Mouse (Mus musculus): ENCODE results near the gene Kdf1.

Gene Kdf1

DNA sequence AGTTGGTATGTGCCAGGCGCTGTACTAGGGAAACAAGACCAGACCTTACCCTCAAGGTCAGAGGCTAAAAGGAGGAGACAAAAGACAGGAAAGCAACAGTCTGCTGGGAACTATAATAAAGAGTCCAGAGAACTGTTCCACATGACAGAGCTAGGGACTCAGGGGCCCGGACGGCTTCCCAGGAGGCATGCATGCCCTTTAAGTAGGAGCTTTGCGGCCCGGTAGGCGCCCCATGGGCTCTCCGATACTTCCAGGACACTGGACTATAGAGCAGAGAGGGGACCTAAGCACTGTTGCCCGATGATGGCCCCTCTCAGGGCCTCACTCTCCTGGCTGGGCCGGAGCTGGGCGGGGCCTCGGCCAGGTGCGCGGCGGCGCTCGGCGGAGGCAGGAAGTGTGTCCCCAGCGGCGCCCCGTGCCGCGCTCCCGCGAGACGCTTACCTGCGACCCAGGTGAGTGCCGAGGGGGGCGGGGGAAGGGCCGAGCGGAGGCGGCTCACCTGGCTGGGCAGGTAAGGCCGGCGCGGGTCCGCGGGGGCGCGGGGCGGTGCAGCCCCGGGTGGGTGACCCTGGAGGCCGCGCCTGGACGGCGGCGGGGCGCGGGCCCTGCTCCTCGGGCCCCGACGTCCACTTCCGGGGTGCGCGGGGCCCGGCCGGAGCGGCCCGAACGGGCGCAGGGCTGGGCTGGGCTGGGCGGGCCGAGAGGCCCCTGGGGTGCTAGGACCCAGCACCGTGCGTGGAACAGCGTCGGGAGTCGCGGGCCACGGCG is at the start of gene Kdf1:
Kdf1 (plus strand) TSS at position 363 of the 768 bp plus-strand sequence.
- DNase-seq (ENCODE audit: low spot score in 2 of 2), result no peak

DNA sequence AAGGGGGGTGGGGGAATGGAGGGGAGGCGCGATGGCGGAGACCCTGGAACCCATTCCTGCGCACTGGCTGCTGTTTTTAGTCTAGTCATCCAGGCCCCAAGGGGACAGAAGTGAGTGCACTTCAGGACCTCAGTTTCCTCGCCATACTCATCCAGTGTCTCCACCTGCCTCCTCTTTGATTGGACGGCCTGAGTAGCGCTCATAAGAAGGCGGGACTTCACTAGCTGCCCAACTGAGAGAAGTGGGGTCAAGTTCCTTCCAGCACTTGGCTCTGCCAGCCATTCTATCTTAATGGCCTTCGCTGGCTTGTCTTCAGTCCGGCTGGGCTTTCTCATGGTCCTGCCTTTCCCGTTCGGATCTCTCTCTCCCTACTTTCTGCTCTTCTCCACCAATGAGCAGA is 49.6 kb upstream of the Kdf1 start:
- no peak for DNase-seq (ENCODE audit: low spot score in 2 of 2)

DNA sequence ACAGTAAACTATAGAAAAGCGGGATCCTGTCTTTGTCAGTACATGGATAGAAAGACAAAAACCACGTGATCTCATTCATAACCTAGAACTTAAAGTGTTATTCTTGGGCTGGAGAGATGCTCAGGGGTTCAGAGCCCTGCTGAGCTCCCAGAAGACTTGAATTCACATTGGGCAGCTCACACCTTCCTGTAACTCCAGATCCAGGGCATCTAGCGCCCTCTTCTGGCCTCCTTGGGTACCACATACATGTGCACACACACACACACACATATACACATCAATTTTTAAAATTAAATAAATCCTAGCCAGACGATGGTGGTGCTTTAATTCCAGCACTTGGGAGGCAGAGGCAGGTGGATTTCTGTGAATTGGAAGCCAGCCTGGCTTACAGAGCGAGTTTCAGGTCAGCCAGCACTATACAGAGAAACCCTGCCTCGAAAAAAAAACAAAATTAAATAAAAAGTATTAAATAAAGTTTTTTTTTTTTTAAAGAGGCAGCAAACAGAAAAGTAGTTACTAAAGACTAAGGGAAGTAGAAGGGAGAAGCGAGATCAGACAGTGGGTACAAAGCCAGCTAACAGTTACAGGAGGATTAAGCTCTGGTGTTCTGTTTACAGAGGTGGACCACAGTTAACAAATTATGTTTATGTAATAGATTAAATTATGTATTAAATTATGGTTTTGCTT is 47.5 kb upstream of the Kdf1 start:
- DNase-seq (ENCODE audit: low spot score in 2 of 2), result no peak

DNA sequence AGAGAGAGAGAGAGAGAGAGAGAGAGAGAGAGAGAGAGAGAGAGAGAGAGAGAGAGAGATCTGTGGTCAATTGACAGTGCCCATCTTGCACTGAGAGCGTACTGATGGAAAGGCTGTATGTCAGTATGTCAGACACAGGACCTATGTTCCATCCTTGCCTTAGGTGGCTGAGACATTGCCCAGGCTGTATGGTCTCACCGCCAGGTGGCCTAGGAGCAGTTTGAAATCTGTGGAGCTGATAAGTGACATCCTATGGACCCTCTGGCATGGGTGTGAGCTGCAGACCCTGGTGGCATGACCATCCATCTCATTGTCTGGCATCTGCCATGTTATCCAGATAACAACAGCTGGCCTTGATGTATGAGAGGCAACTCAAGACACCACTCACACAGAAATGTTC is 44.9 kb upstream of the Kdf1 start:
- no peak for DNase-seq (ENCODE audit: low spot score in 2 of 2)

DNA sequence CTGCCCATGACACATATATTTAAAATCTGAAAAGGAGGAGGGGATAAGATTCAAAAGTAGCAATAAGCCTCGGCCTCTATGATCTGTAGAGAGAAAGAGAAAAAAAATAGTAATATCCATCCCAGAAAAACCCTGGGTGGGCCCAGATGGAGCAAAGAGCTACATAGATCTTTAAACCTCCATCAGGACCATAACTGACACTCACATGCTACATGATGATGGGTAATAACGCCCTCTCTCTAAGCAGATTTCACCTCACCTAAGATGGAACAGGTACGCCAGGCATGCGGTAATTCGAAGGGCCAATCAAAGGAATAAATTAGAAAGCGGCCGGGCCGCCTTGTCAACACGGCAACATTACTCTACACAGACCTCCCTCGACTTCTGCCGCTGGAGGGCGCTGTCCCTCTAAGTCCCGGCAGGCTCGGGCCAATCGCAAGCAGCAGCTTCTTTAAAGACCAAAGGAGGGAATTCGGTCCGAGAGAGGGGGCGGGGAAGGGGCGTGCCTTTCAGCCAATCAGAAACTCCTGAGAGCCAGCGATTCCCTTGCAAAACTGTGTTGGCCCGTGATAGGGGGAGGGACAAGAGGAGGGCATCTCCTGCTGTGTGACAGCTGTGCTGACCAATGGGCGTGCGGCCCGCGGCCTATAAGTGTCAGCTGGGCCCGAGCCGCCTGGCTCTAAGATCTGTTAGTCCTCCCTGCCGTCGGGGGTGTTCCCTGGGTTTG is 39.1 kb upstream of the Kdf1 start, which contains the start of gene Tent5b:
Tent5b (plus strand) TSS at position 675 of the 727 bp plus-strand sequence.
- DNase-seq (ENCODE audit: low spot score in 2 of 2), result peak; percentile 92 to 95

DNA sequence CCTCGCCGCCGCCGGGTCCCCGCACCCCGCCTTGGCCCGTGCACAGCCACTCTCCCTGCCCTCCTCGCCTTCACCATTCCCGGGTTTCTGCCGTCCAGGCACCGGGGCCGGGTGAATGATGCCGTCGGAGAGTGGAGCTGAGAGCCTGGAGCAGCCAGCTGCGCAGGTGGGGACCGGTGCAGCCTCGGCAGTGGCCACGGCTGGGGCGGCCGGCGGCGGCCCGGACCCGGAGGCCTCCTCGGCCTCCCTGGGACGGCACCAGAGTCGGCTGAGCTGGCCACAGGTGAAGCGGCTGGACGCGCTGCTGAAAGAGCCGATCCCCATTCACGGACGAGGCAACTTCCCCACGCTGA is 38.6 kb upstream of the Kdf1 start:
- no peak for DNase-seq (ENCODE audit: low spot score in 2 of 2)

DNA sequence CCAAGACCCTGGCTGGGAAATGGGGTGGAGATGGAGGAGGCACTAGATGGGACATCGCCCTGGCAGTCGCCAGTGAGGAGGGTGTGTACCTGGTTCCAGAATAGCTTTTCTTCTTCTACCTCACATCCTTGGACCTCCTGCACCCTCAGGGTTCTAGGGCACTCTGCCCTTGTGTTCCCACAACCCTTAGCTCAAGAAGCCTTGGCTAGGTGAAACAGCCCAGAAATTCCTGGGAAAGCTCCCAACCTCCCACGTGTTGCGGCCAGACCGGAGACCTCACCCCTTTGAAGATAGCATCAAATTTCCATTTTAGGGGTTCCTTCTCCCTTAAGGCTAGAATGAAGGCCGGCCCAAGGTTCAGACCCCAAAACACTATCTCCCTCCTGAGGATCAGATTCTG is 38.0 kb upstream of the Kdf1 start:
- DNase-seq (ENCODE audit: low spot score in 2 of 2), result no peak

DNA sequence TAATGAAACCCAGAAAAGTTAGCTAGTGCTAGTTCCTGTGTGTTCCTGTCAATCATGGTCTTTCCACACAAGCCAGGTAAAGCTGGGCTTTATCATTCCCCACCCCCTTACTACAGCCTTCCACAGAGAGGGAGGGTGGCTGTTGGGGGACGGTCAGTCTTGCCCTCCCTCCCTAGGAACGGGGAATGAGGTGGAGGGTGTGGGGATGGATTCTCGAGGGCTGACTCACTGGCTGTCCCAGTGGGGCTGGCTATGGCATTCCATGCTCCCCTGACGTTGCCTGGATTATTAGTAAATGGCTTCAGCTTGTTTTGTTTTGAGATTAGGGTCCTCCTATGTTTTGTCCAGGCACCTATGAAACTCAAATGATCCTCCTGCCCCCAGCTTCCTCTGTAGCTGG is 37.3 kb upstream of the Kdf1 start:
- DNase-seq (ENCODE audit: low spot score in 2 of 2), result no peak

DNA sequence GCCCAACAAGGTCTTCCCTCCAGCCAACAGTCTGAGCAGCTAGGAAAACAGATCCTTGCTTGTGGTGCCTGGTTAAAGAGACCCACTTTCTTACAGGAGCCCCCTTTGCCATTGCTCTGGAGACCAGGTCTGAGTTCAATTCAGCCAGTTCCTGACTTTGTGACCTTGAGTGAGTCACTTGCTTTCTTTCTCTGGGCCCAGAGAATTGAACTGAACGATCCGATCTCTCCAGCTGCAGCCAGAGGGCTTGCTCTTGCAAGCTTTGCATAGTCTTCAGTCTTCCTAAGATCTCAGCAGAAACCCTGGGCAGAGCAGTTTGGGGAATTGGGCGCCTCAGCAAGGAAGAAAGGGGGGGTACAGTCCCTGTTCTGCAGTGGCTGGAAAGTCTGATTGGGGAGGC is 36.3 kb upstream of the Kdf1 start:
- no peak for DNase-seq (ENCODE audit: low spot score in 2 of 2)

DNA sequence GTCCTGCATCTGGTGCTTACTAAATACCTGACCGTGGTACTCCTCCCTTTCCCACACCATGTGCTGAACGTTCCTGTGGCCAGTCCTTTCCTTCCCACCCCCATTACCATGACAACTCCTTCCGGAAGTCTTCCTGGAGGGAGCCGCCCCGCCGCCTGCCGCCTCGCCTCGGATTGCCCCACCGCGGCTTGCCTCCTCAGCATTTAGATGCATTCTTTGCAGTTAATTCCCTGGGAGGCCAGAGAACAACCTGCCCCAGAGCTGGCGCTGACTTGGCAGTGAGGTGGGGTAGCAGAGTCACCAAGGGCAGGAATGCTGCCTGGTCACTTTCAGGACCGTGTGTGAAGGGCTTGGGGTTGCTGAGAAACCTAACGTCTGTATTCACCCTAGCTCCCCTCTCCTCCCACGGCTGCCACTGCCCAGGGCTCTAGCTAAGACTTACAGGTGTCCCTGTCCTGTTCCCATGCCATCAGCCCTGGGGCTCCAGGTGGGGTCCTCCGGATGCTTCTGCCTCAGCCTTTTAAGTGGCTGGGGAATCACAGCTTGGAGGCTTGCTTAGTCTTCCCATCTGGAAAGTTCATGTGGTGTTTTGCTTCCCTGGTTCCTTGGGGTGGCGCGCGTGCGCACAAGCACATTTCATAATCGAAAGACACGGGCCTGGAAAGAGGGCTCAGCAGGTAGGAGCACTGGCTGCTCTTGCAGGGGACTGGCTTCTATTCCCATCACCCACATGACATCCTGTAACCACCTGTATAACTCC is 34.3 kb upstream of the Kdf1 start:
- DNase-seq (ENCODE audit: low spot score in 2 of 2), result no peak

DNA sequence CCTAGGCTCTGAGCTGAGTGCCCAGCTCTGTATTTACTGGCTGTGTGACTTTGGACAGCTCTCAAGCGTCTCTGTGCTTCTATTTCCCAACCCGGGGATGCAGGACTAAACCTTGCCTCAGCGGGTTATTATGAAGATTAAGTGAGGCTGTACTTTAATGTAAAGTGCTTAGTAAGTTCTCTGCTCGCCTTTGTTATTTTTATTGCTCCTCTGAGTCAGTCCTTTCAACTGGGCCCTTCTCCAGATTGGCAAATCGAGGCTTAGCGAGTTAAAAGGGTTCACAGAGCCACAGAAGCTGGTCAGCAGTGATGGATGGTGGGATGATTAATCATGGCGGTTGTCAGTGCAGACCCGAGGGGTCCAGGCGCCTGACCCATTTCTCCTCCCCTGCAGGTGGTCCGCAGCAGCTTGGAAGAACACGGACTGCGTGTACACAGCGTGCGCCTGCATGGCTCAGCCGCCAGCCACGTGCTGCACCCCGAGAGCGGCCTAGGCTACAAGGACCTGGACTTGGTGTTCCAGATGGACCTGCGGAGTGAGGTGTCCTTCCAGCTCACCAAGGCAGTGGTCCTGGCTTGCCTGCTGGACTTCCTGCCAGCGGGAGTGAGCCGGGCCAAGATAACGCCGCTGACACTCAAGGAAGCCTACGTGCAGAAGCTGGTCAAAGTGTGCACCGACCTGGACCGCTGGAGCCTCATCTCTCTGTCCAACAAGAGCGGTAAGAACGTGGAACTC is 32.9 kb upstream of the Kdf1 start:
- no peak for DNase-seq (ENCODE audit: low spot score in 2 of 2)

DNA sequence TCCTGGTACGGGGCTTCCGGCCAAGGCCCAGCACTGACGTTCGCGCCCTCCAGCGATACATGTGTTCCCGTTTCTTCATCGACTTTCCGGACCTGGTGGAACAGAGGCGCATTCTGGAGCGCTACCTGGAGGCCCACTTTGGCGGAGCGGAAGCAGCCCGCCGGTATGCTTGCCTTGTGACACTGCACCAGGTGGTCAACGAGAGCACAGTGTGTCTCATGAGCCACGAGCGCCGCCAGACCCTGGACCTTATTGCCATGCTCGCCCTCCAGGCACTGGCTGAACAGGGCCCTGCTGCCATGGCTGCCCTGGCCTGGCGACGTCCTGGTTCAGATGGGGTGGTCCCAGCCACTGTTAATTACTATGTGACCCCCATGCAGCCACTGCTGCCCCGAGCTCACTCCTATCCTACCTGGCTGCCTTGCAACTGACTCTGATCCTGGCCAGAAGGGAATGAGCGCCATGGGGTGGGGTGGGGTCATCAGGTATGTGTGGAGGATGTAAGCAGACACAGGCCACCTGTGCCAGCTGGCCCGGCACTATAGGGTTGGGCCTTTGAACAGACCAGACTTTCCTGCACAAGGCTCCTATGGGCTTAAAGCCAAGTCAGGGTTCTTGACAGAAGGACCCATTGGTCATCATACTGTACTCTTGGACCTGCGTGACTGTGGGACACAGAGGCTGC is 31.9 kb upstream of the Kdf1 start:
- no peak for DNase-seq (ENCODE audit: low spot score in 2 of 2)

DNA sequence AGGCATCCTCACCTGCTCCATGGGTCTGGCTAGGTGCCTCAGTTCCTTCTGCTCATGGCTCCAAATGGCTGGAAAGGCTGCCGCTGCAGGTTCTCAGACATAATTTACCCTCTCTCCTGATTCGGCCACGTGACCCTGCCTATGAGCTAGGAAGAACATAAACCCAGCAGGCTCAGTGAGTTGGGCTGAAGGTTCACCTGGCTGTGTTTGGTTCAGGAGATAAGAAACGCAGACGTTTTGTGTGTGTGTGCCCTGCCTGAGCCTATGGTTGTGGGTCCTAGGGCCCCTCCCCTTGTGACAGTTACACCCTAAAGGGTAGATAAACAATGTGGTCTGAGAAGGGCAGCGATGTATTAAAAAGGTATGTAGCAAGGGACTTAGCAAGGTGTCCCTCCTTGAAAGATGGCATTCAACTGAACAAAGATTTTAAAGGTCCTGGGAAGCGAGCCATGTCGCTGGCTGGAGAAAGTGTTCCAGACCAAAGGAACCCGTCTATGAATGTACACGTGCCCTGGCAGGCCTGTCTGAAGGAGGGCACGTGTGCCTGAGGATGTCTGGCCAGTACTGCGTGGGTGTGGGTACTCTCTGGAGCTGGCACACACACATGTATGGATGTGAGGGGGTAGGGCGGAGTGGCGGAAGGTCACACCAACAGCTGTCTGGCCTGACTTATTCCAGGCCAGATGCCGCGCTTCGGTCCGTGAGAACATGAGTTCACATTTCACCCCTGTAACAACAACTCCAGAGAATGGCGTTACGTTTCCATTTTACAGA is 30.0 kb upstream of the Kdf1 start:
- DNase-seq (ENCODE audit: low spot score in 2 of 2), result no peak

DNA sequence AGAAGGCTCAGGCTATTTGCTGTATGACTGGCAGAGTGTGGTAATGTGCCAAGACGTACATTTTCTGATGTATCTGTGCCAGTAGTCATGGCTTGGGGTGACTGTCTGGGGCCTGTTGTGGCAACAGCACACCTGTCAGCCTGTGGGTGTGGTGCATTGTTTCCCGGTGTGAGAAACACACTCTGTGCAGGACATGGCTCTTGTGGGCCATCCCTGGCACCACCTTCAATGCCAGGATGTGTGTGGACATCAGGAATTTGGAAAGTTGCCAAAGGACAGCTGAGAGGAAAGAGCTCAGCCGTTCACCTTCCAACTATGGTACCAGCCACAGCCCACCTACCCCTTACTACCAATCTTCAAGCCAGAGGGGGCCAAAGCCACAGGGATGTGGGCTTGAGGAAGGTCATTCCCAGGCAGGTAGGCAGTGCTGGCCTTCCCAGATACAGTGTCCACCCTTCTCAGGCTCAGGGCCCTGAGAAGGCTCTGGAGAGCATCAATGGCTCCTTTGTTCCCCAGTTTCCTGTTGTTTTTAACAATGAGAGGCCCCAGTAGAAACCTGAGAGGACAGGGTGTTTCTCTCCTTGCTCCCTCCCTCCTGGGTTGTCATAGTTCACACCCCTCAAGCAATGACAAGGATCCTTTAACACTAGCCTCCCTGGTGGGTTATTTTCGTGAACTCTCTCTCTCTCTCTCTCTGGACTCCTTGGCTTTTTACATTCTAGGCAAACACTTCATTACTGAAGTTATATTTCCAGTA is 29.1 kb upstream of the Kdf1 start:
- DNase-seq (ENCODE audit: low spot score in 2 of 2), result no peak

DNA sequence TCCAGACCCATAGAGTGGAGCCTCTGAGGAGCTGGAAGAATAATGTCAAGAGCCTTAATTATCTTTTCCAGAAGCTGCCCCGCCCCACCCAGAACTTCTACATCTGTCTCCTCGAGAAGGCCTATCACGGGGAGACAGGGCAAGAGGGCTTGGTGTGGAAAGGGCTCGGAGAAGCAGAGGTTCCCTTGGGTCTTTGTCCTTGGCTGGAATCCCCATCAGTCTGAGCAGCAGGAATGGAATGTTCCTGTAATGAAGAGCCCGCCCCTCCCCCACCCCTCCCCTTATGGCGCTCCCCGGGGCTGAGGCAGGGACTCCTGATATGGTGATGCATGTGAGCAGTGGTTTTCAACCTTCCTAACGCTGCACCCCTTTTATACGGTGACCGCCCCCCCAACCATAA is 27.0 kb upstream of the Kdf1 start:
- no peak for DNase-seq (ENCODE audit: low spot score in 2 of 2)

DNA sequence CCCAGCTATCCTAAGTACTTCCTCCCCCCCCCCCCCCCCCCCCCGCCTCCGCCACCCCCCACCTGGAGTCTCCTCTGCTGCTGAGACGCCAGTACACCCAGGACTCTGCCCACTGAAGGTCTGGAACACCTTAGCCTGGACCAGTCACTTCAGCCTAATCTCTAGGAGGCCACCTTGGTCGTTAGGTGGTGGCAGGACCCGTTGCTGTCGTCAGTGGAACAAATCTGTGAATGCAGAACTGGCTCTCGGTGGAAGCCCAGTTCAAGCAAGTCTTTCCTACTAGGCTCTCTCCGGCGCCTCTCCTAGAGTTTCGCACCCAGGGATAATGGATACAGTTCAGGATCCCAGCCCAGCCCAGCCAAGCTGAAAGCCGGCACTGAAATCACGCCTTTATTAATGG is 24.9 kb upstream of the Kdf1 start:
- DNase-seq (ENCODE audit: low spot score in 2 of 2), result no peak

DNA sequence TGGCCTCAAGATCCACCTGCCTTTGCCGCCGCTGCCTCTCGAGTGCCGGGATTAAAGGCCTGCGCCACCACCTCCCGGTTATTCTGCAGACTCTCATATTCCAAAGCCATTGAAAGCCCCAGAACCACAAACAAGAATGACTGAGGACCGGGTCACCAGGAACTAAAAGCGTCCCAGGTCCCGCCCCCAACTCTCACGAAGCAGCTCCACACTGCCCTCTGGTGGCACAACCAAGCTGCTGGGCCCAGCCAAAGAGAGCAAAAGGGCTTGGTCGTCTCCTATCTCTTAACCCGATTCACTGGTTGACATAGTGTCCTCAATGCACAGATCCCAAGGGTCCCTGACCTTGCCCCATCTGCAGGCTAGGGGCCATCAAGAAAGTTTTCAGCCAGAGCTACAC is 24.3 kb upstream of the Kdf1 start:
- peak; percentile 83 to 96 for DNase-seq (ENCODE audit: low spot score in 2 of 2)

DNA sequence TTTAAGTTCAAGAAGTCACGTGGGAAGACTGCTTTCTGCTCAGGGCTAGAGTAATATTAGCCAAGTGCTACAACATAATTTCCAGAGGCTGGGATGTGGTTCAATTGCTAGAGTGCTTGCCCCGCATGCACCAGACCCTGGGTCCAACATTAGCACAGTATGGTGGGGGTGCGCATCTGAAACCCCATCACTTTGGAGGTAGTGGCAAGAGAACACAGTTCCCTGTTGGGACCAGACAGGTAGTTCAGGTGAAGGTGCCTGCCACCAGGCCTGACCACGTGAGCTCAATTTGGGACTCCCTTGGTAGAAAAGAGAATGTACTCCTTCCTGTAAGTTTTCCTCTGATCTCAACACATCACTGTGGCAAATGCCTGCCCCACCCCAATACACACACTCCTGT is 23.9 kb upstream of the Kdf1 start:
- no peak for DNase-seq (ENCODE audit: low spot score in 2 of 2)

DNA sequence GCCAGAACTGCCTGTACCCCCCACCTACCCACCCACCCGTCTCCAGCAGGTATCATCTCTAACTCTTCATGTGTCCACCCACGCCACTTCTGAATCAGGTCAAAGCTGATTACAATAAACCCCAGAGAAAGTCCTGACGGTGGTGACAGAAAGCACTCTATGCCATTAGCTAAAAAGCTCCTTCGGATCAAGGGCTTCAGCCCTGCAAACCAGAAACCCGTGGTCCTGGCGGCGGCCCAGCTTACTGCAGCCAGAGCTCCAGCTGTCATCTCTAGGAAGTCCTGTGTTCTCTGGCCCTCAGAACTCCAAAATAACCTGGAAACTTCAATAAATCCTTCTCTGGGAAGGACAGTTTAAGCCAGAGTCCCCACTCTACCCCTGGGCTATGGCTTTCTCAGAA is 23.1 kb upstream of the Kdf1 start:
- DNase-seq (ENCODE audit: low spot score in 2 of 2), result no peak
